Mouse (Mus musculus) subcutaneous adipose tissue, adult 2 months (tissue): ENCODE data around the gene Gm21964. TPM values are rescaled to one million over a fixed set of nuclear protein-coding genes. Genes with fewer than 3 reads are reported as not detected.

Experiments used
- polyA plus RNA-seq: library from polyadenylated mRNA; depleted of rRNA; stranded (reverse); fragments of >200 nt; gene quantifications from 2 replicates; pipeline ENCODE4 v1.2.3, GENCODE M21; 2012; ENCODE audit warnings: low replicate concordance; rRNA removed

Gene Gm21964
- not detected in 2 replicates for polyA plus RNA-seq

GRCm38 (mm10) chr8:110100907-110101306 lies at the start of gene Gm21964:
Gm21964 (plus strand) TSS chr8:110101207.

DNA sequence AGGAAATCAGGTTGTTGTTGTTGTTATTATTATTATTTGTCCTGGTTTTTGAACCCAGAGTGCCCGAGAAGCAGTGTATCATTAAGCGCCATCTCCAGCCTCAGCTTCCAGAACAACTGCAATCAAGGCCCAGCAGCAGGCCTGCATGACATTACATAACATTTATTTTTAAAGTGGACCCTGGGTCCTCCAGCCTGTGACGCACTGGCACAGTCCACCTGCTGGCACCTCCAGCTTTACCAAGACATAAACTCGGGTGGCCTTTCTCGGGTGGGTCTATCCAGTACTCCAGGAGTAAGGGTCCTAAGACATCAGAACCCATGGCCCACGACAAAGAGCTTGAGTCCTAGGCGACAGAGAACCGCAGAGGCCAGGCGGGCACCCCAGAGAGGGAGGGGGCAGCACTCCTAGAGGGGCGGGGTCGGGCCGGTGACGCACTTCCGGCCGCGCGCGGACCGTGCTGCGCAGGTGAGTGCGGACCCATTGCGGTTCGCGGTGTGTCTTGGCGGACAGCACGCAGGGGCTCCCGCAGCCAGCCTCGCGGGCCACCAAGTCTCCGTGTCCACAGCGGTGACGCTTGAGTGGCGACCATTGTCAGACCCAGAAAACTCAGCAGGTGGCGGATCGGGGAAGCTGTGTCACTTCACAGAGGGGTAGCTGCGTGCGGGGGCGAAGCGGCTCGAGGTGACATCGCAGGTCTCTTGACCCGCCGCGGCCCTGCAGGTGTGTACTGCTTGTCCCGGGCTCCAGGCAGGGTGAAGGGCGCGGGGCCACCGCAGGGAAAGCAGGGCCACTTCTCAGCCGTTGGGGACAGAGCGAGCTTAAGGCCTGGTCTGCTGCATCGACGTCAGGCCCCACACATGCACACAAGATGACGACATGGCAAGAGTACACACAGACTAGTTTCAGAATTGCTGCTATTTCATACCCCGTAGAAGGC lies 21.5 kb upstream of the Gm21964 start, which contains the start of gene Zfp612:
TSS of gene Zfp612 (plus strand) at position 465 of the 940 bp plus-strand sequence.

DNA sequence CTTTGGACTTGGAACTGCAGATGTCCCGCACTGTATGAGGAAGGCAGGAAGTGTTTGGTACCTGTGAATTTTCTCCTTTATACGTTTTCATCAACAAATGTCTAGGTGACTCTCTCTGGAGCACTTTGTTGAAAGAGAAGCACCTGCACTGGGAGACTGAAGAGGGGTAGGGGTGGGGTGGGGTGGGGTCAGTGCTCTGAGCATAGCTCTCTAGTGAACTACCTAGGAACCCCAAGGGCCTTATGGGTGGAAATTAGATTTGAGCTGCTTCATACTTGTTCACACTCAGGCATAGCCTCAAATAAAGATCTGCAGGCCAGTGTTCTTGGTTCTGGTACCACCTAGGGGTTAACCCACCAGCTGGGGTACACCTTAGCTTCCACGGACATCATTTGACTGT lies 1.6 kb downstream of the Gm21964 start, which contains the start of gene Gm17720:
TSS of gene Gm17720 (minus strand) at position 101 of the 400 bp plus-strand sequence.

Other genes with a start within 250 kb of the Gm21964 start
- gene Phlpp2, start 232.7 kb upstream of the Gm21964 start, polyA plus RNA-seq, result 7.1 and 10.7 TPM in 2 replicates
- gene Marveld3, start 139.0 kb upstream of the Gm21964 start, polyA plus RNA-seq, result 4.6 TPM in 1 of 2 replicates, not detected in the other
- 0.07 and 0.33 TPM in 2 replicates for gene Tat, start 110.8 kb upstream of the Gm21964 start, polyA plus RNA-seq
- 0.60 and 6.4 TPM in 2 replicates for gene Chst4, start 61.5 kb upstream of the Gm21964 start, polyA plus RNA-seq
- 0.86 and 2.3 TPM in 2 replicates for gene Zfp612, start 21.5 kb upstream of the Gm21964 start, polyA plus RNA-seq
- gene Gm17720, start 1.5 kb downstream of the Gm21964 start, polyA plus RNA-seq, result not detected in 2 replicates
- gene Calb2, start 67.0 kb downstream of the Gm21964 start, polyA plus RNA-seq, result not detected in 2 replicates
- 2.4 and 6.6 TPM in 2 replicates for gene Cmtr2, start 114.5 kb downstream of the Gm21964 start, polyA plus RNA-seq
- gene Hydin, start 165.8 kb downstream of the Gm21964 start, polyA plus RNA-seq, result 0.30 and 0.63 TPM in 2 replicates